ENCODE assay signal across 14 mouse cellular contexts in genomic region chr13:38476936-38477335, GRCm38 (mm10). TPM values are rescaled to one million over a fixed set of nuclear protein-coding genes. Genes with fewer than 3 reads are reported as not detected.
DNase-seq lines count a peak whose midpoint lies in the region; ATAC-seq lines count a peak whose summit lies in the region.
"Had no signal": no experiment of that assay in that cellular context is flagged by ENCODE, and none has a peak within 500 bp of the region (broad histone marks: within the 10 kb centered on the region; RNA-seq: fewer than 3 reads in every experiment).

No protein-coding gene starts in this region.

- peaks cover 4% of the 10 kb centered on the region for H3K4me1 ChIP-seq in limb, embryonic 11.5 days (ENCODE audit: control insufficient read depth, insufficient read depth, low read length)
- H3K4me1 ChIP-seq: hindbrain, embryonic 15.5 days; megakaryocyte, embryonic 14.5 days had no signal

- no peaks in the 10 kb centered on the region for H3K27me3 ChIP-seq in limb, embryonic 11.5 days (ENCODE audit: control insufficient read depth, insufficient read depth, low read length)
- H3K27me3 ChIP-seq: heart, embryonic 13.5 days; hindbrain, embryonic 15.5 days; neural tube, embryonic 13.5 days had no signal

- H3K9me3 ChIP-seq in limb, embryonic 11.5 days (ENCODE audit: control insufficient read depth, low read length): no peaks in the 10 kb centered on the region
- H3K9me3 ChIP-seq: heart, embryonic 13.5 days; hindbrain, embryonic 15.5 days; neural tube, embryonic 13.5 days had no signal

- peak overlapping the region; percentile 10 for H3K4me2 ChIP-seq in limb, embryonic 11.5 days (ENCODE audit: low read depth, severe bottlenecking)
- H3K4me2 ChIP-seq: heart, embryonic 13.5 days; hindbrain, embryonic 15.5 days; neural tube, embryonic 13.5 days had no signal

- no peak overlapping the region; the same call in 1 of the 2 replicates for H3K9ac ChIP-seq in limb, embryonic 11.5 days (ENCODE audit: low read length)
- H3K9ac ChIP-seq: heart, embryonic 13.5 days; hindbrain, embryonic 15.5 days; neural tube, embryonic 13.5 days had no signal

- peak; percentile 37 for DNase-seq in kidney, postnatal 10 days
- no peak for DNase-seq in kidney, postnatal 25 days
- peak; percentile 44 for DNase-seq in R1 (ENCODE audit: low read depth, low spot score)
- peak; percentile 80 for DNase-seq in embryo, embryonic 11 days
- DNase-seq in limb, embryonic 11.5 days (ENCODE audit: low spot score): peak; percentile 78
- DNase-seq in adrenal gland, postnatal 14 days: no peak
- no peak for DNase-seq in gastrocnemius, adult 18-20 months (ENCODE audit: low spot score)
- DNase-seq: kidney, adult 8-10 months; lung, adult 18-20 months; thymus, postnatal 4 days had no signal

- 25% methylated on average over 8 of the region's 8 CpGs for WGBS in limb, embryonic 11.5 days

- no peaks in the 10 kb centered on the region for H3K36me3 ChIP-seq in limb, embryonic 11.5 days (ENCODE audit: control insufficient read depth, insufficient read depth, low read length)
- H3K36me3 ChIP-seq: heart, embryonic 13.5 days; hindbrain, embryonic 15.5 days; neural tube, embryonic 13.5 days had no signal

- H3K27ac ChIP-seq in limb, embryonic 11.5 days (replicated peaks; ENCODE audit: low read depth, low read length): no peak overlapping the region
- H3K27ac ChIP-seq: heart, embryonic 13.5 days; hindbrain, embryonic 15.5 days; neural tube, embryonic 13.5 days had no signal

- no peak for ATAC-seq in limb, embryonic 11.5 days (ENCODE audit: insufficient number of reproducible peaks, low FRiP score, low TSS enrichment, low read depth)

- H3K4me3 ChIP-seq in limb, embryonic 11.5 days (ENCODE audit: low read depth, low read length): no peak overlapping the region
- H3K4me3 ChIP-seq: heart, embryonic 13.5 days; hindbrain, embryonic 15.5 days; megakaryocyte, embryonic 14.5 days; neural tube, embryonic 13.5 days had no signal

RNA-seq across cellular contexts. Expression of gene Txndc5, which starts 51.7 kb away (rescaled TPM):
- 183 TPM in 2 replicates for polyA plus RNA-seq in limb, embryonic 11.5 days (2014; fragmentation: Nextera tagmentation; extraction: Ambion mirVana)
- 124 and 125 TPM in 2 replicates for total RNA-seq in adrenal gland, postnatal 14 days (2021)
- total RNA-seq in gastrocnemius, adult 18-20 months (2021): 10 to 100 TPM; 27.2 to 28.0 TPM

Comparison
In these comparisons a context has a peak if more than half of its experiments do, and no peak if none do; other contexts are left out.
1. DNase-seq: peak in kidney, postnatal 10 days (single experiment), R1 (single experiment), embryo, embryonic 11 days (single experiment) and limb, embryonic 11.5 days (single experiment); none in kidney, postnatal 25 days (0 of 2), adrenal gland, postnatal 14 days (single experiment) and gastrocnemius, adult 18-20 months (single experiment).